Mouse (Mus musculus) heart, postnatal 4 days (tissue): ENCODE measurements around the gene Cyb5b. TPM values are rescaled to one million over a fixed set of nuclear protein-coding genes. Genes with fewer than 3 reads are reported as not detected.

Experiments used
- DNase-seq: peaks from one replicate; pipeline ENCODE4 v3.0.0; 2021
- total RNA-seq, 2 experiments: library from RNA; stranded (reverse); gene quantifications; 2 replicates each; pipeline ENCODE4 v1.2.3; 2021

The Cyb5b gene
- total RNA-seq, 2 experiments from 2014 or later: 55.6 to 59.6 TPM

GRCm38 (mm10) chr8:107130028-107130427 lies 20.4 kb upstream of the Cyb5b start:
- DNase-seq: no peak

GRCm38 (mm10) chr8:107132581-107133491 lies 17.6 kb upstream of the Cyb5b start:
- DNase-seq: no peak

GRCm38 (mm10) chr8:107133881-107134280 lies 16.6 kb upstream of the Cyb5b start:
- DNase-seq: no peak

- DNase-seq: no peak
Observed at GRCm38 (mm10) chr8:107136003-107136612, 14.3 kb upstream of the Cyb5b start.

- DNase-seq: no peak
Observed at GRCm38 (mm10) chr8:107137591-107137990, 12.8 kb upstream of the Cyb5b start.

GRCm38 (mm10) chr8:107138338-107138737 lies 12.1 kb upstream of the Cyb5b start:
- no peak for DNase-seq

GRCm38 (mm10) chr8:107139704-107140470 lies 10.6 kb upstream of the Cyb5b start:
- peak; percentile 48 for DNase-seq

GRCm38 (mm10) chr8:107142539-107142938 lies 7.9 kb upstream of the Cyb5b start:
- no peak for DNase-seq

- DNase-seq: no peak
Observed at GRCm38 (mm10) chr8:107143501-107143900, 6.9 kb upstream of the Cyb5b start.

GRCm38 (mm10) chr8:107146186-107146585 lies 4.3 kb upstream of the Cyb5b start:
- DNase-seq: no peak

GRCm38 (mm10) chr8:107148802-107149201 lies 1.6 kb upstream of the Cyb5b start:
- DNase-seq: no peak

GRCm38 (mm10) chr8:107150057-107150403 lies 410 bp upstream of the Cyb5b start:
- no peak for DNase-seq

GRCm38 (mm10) chr8:107151212-107151920 lies 926 bp downstream of the Cyb5b start:
- no peak for DNase-seq

- DNase-seq: no peak
Observed at GRCm38 (mm10) chr8:107153326-107154210, 3.1 kb downstream of the Cyb5b start.

- DNase-seq: no peak
Observed at GRCm38 (mm10) chr8:107156816-107157215, 6.4 kb downstream of the Cyb5b start.

GRCm38 (mm10) chr8:107157836-107158235 lies 7.4 kb downstream of the Cyb5b start:
- peak; percentile 19 for DNase-seq

GRCm38 (mm10) chr8:107158890-107159289 lies 8.4 kb downstream of the Cyb5b start:
- DNase-seq: no peak

- no peak for DNase-seq
Observed at GRCm38 (mm10) chr8:107164251-107164773, 13.9 kb downstream of the Cyb5b start.

- DNase-seq: no peak
Observed at GRCm38 (mm10) chr8:107165745-107166144, 15.3 kb downstream of the Cyb5b start.

GRCm38 (mm10) chr8:107167848-107168247 lies 17.4 kb downstream of the Cyb5b start:
- peak; percentile 25 for DNase-seq

GRCm38 (mm10) chr8:107172152-107172551 lies 21.7 kb downstream of the Cyb5b start:
- no peak for DNase-seq
